In genomic region chr10:24784624-24785276, GRCm38 (mm10) we compare ENCODE assay signal across 20 mouse cellular contexts. TPM values are rescaled to one million over a fixed set of nuclear protein-coding genes. Genes with fewer than 3 reads are reported as not detected.
DNase-seq lines count a peak whose midpoint lies in the region; ATAC-seq and TF ChIP-seq lines count a peak whose summit lies in the region.
"Had no signal": no experiment of that assay in that cellular context is flagged by ENCODE, and none has a peak within 500 bp of the region (broad histone marks: within the 10 kb centered on the region; RNA-seq: fewer than 3 reads in every experiment).

No protein-coding gene starts in this region.

- peaks cover 5% of the 10 kb centered on the region; the same call in 1 of the 2 replicates for H3K4me1 ChIP-seq in stomach, embryonic 15.5 days
- no peaks in the 10 kb centered on the region for H3K4me1 ChIP-seq in stomach, postnatal 0 days (replicated peaks; ENCODE audit: control insufficient read depth, insufficient read depth)
- H3K4me1 ChIP-seq in erythroblast, embryonic 14.5 days (ENCODE audit: control insufficient read depth): peaks cover 36% of the 10 kb centered on the region
- H3K4me1 ChIP-seq in liver, embryonic 15.5 days (replicated peaks): peaks cover 20% of the 10 kb centered on the region

- H3K4me2 ChIP-seq in stomach, embryonic 15.5 days: no peak overlapping the region
- no peak overlapping the region for H3K4me2 ChIP-seq in stomach, postnatal 0 days (replicated peaks; ENCODE audit: low read depth)
- H3K4me2 ChIP-seq in liver, embryonic 15.5 days: peak overlapping the region; percentile 45
- H3K4me2 ChIP-seq: heart, embryonic 12.5 days had no signal

- H3K27me3 ChIP-seq in stomach, embryonic 15.5 days (replicated peaks): no peaks in the 10 kb centered on the region
- no peaks in the 10 kb centered on the region for H3K27me3 ChIP-seq in stomach, postnatal 0 days (ENCODE audit: control insufficient read depth, insufficient read depth, low read length)
- no peaks in the 10 kb centered on the region for H3K27me3 ChIP-seq in erythroblast, embryonic 14.5 days (ENCODE audit: control insufficient read depth)
- no peaks in the 10 kb centered on the region for H3K27me3 ChIP-seq in liver, embryonic 15.5 days
- H3K27me3 ChIP-seq: CH12.LX; heart, embryonic 12.5 days had no signal

- no peaks in the 10 kb centered on the region for H3K9me3 ChIP-seq in stomach, embryonic 15.5 days
- no peaks in the 10 kb centered on the region for H3K9me3 ChIP-seq in stomach, postnatal 0 days (ENCODE audit: control insufficient read depth, low read length)
- H3K9me3 ChIP-seq in erythroblast, embryonic 14.5 days (ENCODE audit: control insufficient read depth, low read length): no peaks in the 10 kb centered on the region
- no peaks in the 10 kb centered on the region for H3K9me3 ChIP-seq in liver, embryonic 15.5 days (replicated peaks)
- H3K9me3 ChIP-seq: heart, embryonic 12.5 days; limb, embryonic 10.5 days had no signal

- no peaks in the 10 kb centered on the region for H3K36me3 ChIP-seq in stomach, embryonic 15.5 days
- H3K36me3 ChIP-seq in stomach, postnatal 0 days (ENCODE audit: control insufficient read depth, insufficient read depth, low read length): no peaks in the 10 kb centered on the region
- peaks cover 2% of the 10 kb centered on the region; the same call in 1 of the 2 replicates for H3K36me3 ChIP-seq in erythroblast, embryonic 14.5 days (ENCODE audit: control insufficient read depth)
- H3K36me3 ChIP-seq in liver, embryonic 15.5 days (replicated peaks): no peaks in the 10 kb centered on the region
- H3K36me3 ChIP-seq: heart, embryonic 12.5 days; limb, embryonic 10.5 days had no signal

- no peak overlapping the region for H3K9ac ChIP-seq in stomach, embryonic 15.5 days
- H3K9ac ChIP-seq in stomach, postnatal 0 days (ENCODE audit: low read length): no peak overlapping the region
- no peak overlapping the region for H3K9ac ChIP-seq in liver, embryonic 15.5 days
- H3K9ac ChIP-seq: heart, embryonic 12.5 days had no signal

- DNase-seq in stomach, postnatal 0 days (ENCODE audit: low spot score): no peak
- no peak for DNase-seq in kidney, postnatal 14 days
- DNase-seq in neural tube, embryonic 10.5 days (ENCODE audit: extremely low spot score, low spot score): no peak
- no peak for DNase-seq in urinary bladder, postnatal 4 days (ENCODE audit: low spot score in 2 of 2)
- DNase-seq: adrenal gland, adult 8-10 months; cerebellum, adult 11-12 months; cerebellum, postnatal 14 days; embryo, embryonic 11 days; kidney, adult 9 months; kidney, postnatal 36 days; lung, adult 18-20 months; lung, postnatal 14 days; retina, postnatal 1 day; thymus, postnatal 4 days had no signal

- no peak overlapping the region for H3K4me3 ChIP-seq in stomach, embryonic 15.5 days (replicated peaks)
- no peak overlapping the region for H3K4me3 ChIP-seq in stomach, postnatal 0 days (ENCODE audit: low read depth, low read length)
- peak overlapping the region; percentile 25 for H3K4me3 ChIP-seq in erythroblast, embryonic 14.5 days (replicated peaks)
- no peak overlapping the region for H3K4me3 ChIP-seq in liver, embryonic 15.5 days (replicated peaks)
- H3K4me3 ChIP-seq: heart, embryonic 12.5 days; limb, embryonic 10.5 days had no signal

- peak; percentile 72; the same call in 1 of the 2 replicates for ATAC-seq in stomach, embryonic 15.5 days (ENCODE audit: insufficient read depth, low FRiP score, low read depth)
- no peak for ATAC-seq in stomach, postnatal 0 days (ENCODE audit: low FRiP score, low TSS enrichment)
- ATAC-seq in liver, embryonic 15.5 days (ENCODE audit: insufficient read depth): peak; percentile 88

- TF ChIP-seq CTCF in stomach, postnatal 0 days (IDR thresholded peaks at IDR 0.05; ENCODE audit: low read depth): no peak

- no peak for TF ChIP-seq EP300 in stomach, postnatal 0 days (optimal IDR thresholded peaks at IDR 0.05)

- H3K27ac ChIP-seq in stomach, embryonic 15.5 days: no peak overlapping the region
- H3K27ac ChIP-seq in stomach, postnatal 0 days (replicated peaks): no peak overlapping the region
- peak overlapping the region; percentile 70 for H3K27ac ChIP-seq in liver, embryonic 15.5 days (replicated peaks)
- H3K27ac ChIP-seq: limb, embryonic 10.5 days had no signal

- 94% methylated on average over 9 of the region's 9 CpGs for WGBS in stomach, embryonic 15.5 days
- 98% methylated on average over 9 of the region's 9 CpGs for WGBS in stomach, postnatal 0 days
- WGBS in liver, embryonic 15.5 days (ENCODE audit: insufficient replicate concordance): 50% methylated on average over 9 of the region's 9 CpGs

RNA-seq across cellular contexts. Expression of gene Enpp3, which starts 57.9 kb away (rescaled TPM):
- 6.9 and 9.5 TPM in 2 replicates for polyA plus RNA-seq in stomach, embryonic 15.5 days (2015; fragmentation: Nextera tagmentation; extraction: Ambion mirVana)
- 3.4 TPM in 2 replicates for polyA plus RNA-seq in stomach, postnatal 0 days (2015; fragmentation: Nextera tagmentation; extraction: Ambion mirVana)
- 0.02 TPM in 1 of 2 replicates, not detected in the other for polyA plus RNA-seq in erythroblast, embryonic 14.5 days (2012)
- 5.7 and 6.1 TPM in 2 replicates for polyA plus RNA-seq in liver, embryonic 15.5 days (2015; fragmentation: Nextera tagmentation; extraction: Ambion mirVana)
